ENCODE assay signal across 24 mouse cellular contexts in genomic region chr12:10266201-10266600, GRCm38 (mm10).
DNase-seq lines count a peak whose midpoint lies in the region; ATAC-seq lines count a peak whose summit lies in the region.
"Had no signal": no experiment of that assay in that cellular context is flagged by ENCODE, and none has a peak within 500 bp of the region (broad histone marks: within the 10 kb centered on the region; RNA-seq: fewer than 3 reads in every experiment).

No protein-coding gene starts in this region.

- DNase-seq in 3134 (ENCODE audit: extremely low read depth, insufficient read length, low spot score) (peak; percentile 19), adipocyte (ENCODE audit: low spot score) (peak; percentile 61)
- DNase-seq in Muller cell, postnatal 12 days (ENCODE audit: inconsistent ontology term), result peak; percentile 13
- DNase-seq in fibroblast of lung, adult 2 months (ENCODE audit: low read depth), result peak; percentile 79
- no peak for DNase-seq in cerebellum, postnatal 14 days
- DNase-seq in thymus, postnatal 0 days (ENCODE audit: low spot score), result no peak
- DNase-seq in heart, postnatal 4 days, result no peak
- DNase-seq: adrenal gland, adult 8-10 months; adrenal gland, postnatal 14 days; adrenal gland, postnatal 36 days; B cell, adult 2 months; cerebellum, adult 11-12 months; cerebellum, adult 2 months; cerebellum, adult 9-10 months; cerebellum, postnatal 10 days; cerebellum, postnatal 36 days; embryo, embryonic 11 days; forebrain, postnatal 0 days had no signal

- no peak for ATAC-seq in megakaryocyte, adult 5-6 weeks (ENCODE audit: poor library complexity, severe bottlenecking)
- ATAC-seq: activated CD4-positive, CD25-positive, alpha-beta regulatory T cell, adult 4 months; CD4-positive, CD25-positive, alpha-beta regulatory T cell, adult 4 months; forebrain, embryonic 13.5 days; forebrain, embryonic 15.5 days; forebrain, postnatal 0 days; Patski had no signal

Comparison
In these comparisons a context has a peak if more than half of its experiments do, and no peak if none do; other contexts are left out.
1. DNase-seq: peak in 3134 (single experiment), Muller cell, postnatal 12 days (single experiment), adipocyte (single experiment) and fibroblast of lung, adult 2 months (single experiment); none in cerebellum, postnatal 14 days (0 of 2), thymus, postnatal 0 days (single experiment) and heart, postnatal 4 days (single experiment).